Mouse (Mus musculus) megakaryocyte, adult 5-6 weeks (primary cell): ENCODE results near the gene Mettl26. TPM values are rescaled to one million over a fixed set of nuclear protein-coding genes. Genes with fewer than 3 reads are reported as not detected.

Experiments used
- ATAC-seq: 2 replicates; pipeline ENCODE4 v1.8.0; 2016; ENCODE audit warnings: mild to moderate bottlenecking, inconsistent platforms; ENCODE audit not compliant: poor library complexity, severe bottlenecking
- total RNA-seq, 2 experiments: library from RNA; stranded (forward) in 1 of 2; stranded (reverse) in 1 of 2; fragments of 153-499, 151-499 nt in 1 of 2; fragments of 221-1000, 200-1000 nt in 1 of 2; gene quantifications; 2 replicates each; pipeline versions ENCODE4 v1.2.3 to v1.2.4; 2015 to 2017

Gene Mettl26
- total RNA-seq (2015) (18.9 and 20.3 TPM in 2 replicates), total RNA-seq (2017) (3.7 and 6.0 TPM in 2 replicates)

- ATAC-seq, result peak; percentile 78
These were observed at the start of gene Mettl26 for GRCm38 (mm10) chr17:25874721-25875170. Mettl26 (plus strand) TSS chr17:25875074.

- no peak for ATAC-seq
These were observed 49.6 kb upstream of the Mettl26 start for GRCm38 (mm10) chr17:25825311-25825710.

- ATAC-seq, result no peak
These were observed 48.8 kb upstream of the Mettl26 start for GRCm38 (mm10) chr17:25825984-25826570.

- no peak for ATAC-seq
These were observed 47.9 kb upstream of the Mettl26 start for GRCm38 (mm10) chr17:25827011-25827410.

GRCm38 (mm10) chr17:25827546-25828222 lies 47.2 kb upstream of the Mettl26 start:
- no peak for ATAC-seq

- no peak for ATAC-seq
These were observed 46.7 kb upstream of the Mettl26 start for GRCm38 (mm10) chr17:25828223-25828594.

- peak; percentile 34 for ATAC-seq
These were observed 45.9 kb upstream of the Mettl26 start, which contains the start of gene Jmjd8 for GRCm38 (mm10) chr17:25828712-25829557. Jmjd8 (plus strand) TSS chr17:25828867.

GRCm38 (mm10) chr17:25829558-25830017 lies 45.3 kb upstream of the Mettl26 start:
- ATAC-seq, result no peak

GRCm38 (mm10) chr17:25830200-25830753 lies 44.6 kb upstream of the Mettl26 start:
- no peak for ATAC-seq

GRCm38 (mm10) chr17:25830806-25831431 lies 44.0 kb upstream of the Mettl26 start:
- no peak for ATAC-seq

- ATAC-seq, result no peak
These were observed 43.2 kb upstream of the Mettl26 start for GRCm38 (mm10) chr17:25831451-25832281.

GRCm38 (mm10) chr17:25832436-25833290 lies 42.2 kb upstream of the Mettl26 start:
- ATAC-seq, result peak; percentile 86

GRCm38 (mm10) chr17:25833291-25833663 lies 41.6 kb upstream of the Mettl26 start, which contains the start of gene Stub1:
Stub1 (minus strand) TSS chr17:25833404.
- peak; percentile 52 for ATAC-seq

GRCm38 (mm10) chr17:25833961-25834594 lies 40.8 kb upstream of the Mettl26 start:
- ATAC-seq, result no peak

GRCm38 (mm10) chr17:25834595-25835222 lies 40.2 kb upstream of the Mettl26 start:
- ATAC-seq, result no peak

- no peak for ATAC-seq
These were observed 39.6 kb upstream of the Mettl26 start for GRCm38 (mm10) chr17:25835301-25835700.

- no peak for ATAC-seq
These were observed 39.1 kb upstream of the Mettl26 start for GRCm38 (mm10) chr17:25835816-25836215.
